Mouse (Mus musculus): ENCODE measurements at regions not wholly inside any gene's neighbourhood (a gene's known extent, or its start where the extent isn't known, plus 50 kb on each side); places are given as distances from the start of the nearest gene placed in this dataset.

GRCm38 (mm10) chr12:5982096-5982495, 606.6 kb upstream of the Klhl29 start:
- no peak for TF ChIP-seq CTCF (conservative IDR thresholded peaks at IDR 0.05; ENCODE audit: insufficient read depth, insufficient read length, low read depth, low read length)
- TF ChIP-seq POLR2A (IDR thresholded peaks at IDR 0.05; ENCODE audit: low read depth, low read length): no peak
